Mouse (Mus musculus): ENCODE measurements around the gene Asf1a. TPM values are rescaled to one million over a fixed set of nuclear protein-coding genes. Genes with fewer than 3 reads are reported as not detected.
"Not testable (repeated sequence)": the region's sequence is repeated elsewhere in the genome, so short reads cannot be mapped to it uniquely, and the experiment has no call there.

Asf1a gene
- polyA plus RNA-seq, 1 experiment: 10.0 TPM

GRCm38 (mm10) chr10:53615850-53616616 lies 19.5 kb downstream of the Asf1a start:
- no peak for TF ChIP-seq GATA1 (IDR thresholded peaks at IDR 0.05; ENCODE audit: low read length)

- no peak for TF ChIP-seq GATA1 (IDR thresholded peaks at IDR 0.05; ENCODE audit: low read length)
These were observed 32.8 kb downstream of the Asf1a start for GRCm38 (mm10) chr10:53629247-53629917.

- TF ChIP-seq GATA1 (IDR thresholded peaks at IDR 0.05; ENCODE audit: low read length): no peak
These were observed 33.3 kb downstream of the Asf1a start for GRCm38 (mm10) chr10:53629918-53630250.

GRCm38 (mm10) chr10:53630339-53630738 lies 33.8 kb downstream of the Asf1a start, which contains the start of gene Mcm9:
Gene Mcm9 (minus strand): TSS chr10:53630439.
- TF ChIP-seq GATA1 (IDR thresholded peaks at IDR 0.05; ENCODE audit: low read length): not testable (repeated sequence)

GRCm38 (mm10) chr10:53634160-53634559 lies 37.6 kb downstream of the Asf1a start:
- TF ChIP-seq GATA1 (IDR thresholded peaks at IDR 0.05; ENCODE audit: low read length): no peak

GRCm38 (mm10) chr10:53635246-53635971 lies 38.9 kb downstream of the Asf1a start:
- no peak for TF ChIP-seq GATA1 (IDR thresholded peaks at IDR 0.05; ENCODE audit: low read length)

GRCm38 (mm10) chr10:53641507-53641906 lies 45.0 kb downstream of the Asf1a start:
- no peak for TF ChIP-seq GATA1 (IDR thresholded peaks at IDR 0.05; ENCODE audit: low read length)

GRCm38 (mm10) chr10:53650683-53651082 lies 54.1 kb downstream of the Asf1a start:
- TF ChIP-seq GATA1 (IDR thresholded peaks at IDR 0.05; ENCODE audit: low read length): no peak

Other genes with a start within 250 kb of the Asf1a start
- not detected in 2 replicates for gene Cep85l, start 216.8 kb upstream of the Asf1a start, polyA plus RNA-seq (2012)
- 1.6 and 2.3 TPM in 2 replicates for gene Mcm9, start 33.7 kb downstream of the Asf1a start, polyA plus RNA-seq (2012)
- gene Fam184a, start 154.4 kb downstream of the Asf1a start, polyA plus RNA-seq (2012): not detected in 2 replicates